Mouse (Mus musculus): ENCODE measurements around the gene Vcan. TPM values are rescaled to one million over a fixed set of nuclear protein-coding genes. Genes with fewer than 3 reads are reported as not detected.
A peak's percentile ranks its signal among the peaks of the same experiment; 100 is the strongest.

Vcan gene
- polyA plus RNA-seq, 1 experiment from 2014 or later: 71.8 TPM

DNA sequence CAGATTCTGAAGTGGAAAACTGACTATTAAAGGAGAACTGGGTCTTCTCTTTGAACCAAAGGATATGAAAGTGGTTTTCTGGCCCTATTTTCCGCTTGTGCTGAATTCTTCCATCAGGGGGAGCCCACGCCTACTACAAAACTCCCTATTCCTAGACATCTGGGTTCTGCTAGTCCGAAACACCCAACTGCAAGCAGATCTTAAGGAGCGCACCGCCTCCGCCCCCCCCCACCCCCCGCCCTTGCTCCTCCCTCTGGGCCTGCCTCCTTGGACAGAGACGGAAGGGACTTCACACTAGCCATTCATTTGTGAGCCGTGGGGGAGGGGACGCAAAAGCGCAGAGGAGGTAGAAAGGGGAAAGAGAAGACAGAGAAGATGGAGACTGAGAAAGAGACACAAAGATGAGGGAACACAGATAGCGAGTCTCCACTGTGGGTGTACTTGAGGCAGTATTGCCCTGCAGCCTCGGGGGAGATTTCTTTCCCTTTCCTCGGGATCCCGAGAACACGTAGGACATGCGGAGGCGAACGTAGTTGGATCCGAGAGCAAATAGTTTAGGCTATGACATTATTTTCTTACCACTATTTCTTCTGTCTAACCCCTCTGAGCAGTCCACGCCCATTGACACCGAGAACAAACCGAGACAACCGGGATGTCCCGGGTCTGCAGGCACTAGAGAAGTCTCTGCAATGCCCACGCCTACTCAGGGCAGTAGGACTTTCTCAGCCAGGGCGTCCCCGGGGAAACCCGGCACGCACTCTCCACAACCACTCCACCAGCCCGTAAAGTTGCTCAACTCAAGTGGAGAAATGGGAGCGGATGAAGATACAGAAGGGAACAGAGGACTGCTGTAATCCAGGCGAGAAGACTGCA lies 1.8 kb downstream of the Vcan start:
- Histone ChIP-seq H3K4me3 (ENCODE audit: control insufficient read depth in 1 of 2, insufficient read depth in 1 of 2, low read depth in 1 of 2, low read length in 2 of 2) (peak overlapping the region; percentile 65 to 77), H3K27ac (replicated peaks in 1 of 2; ENCODE audit: control insufficient read depth in 1 of 2, insufficient read depth in 1 of 2, low read depth in 2 of 2, low read length in 2 of 2) (peak overlapping the region; percentile 93 to 96), H3K9ac (ENCODE audit: low read length) (peak overlapping the region; percentile 91), H3K36me3 (ENCODE audit: control insufficient read depth, insufficient read depth, low read length) (no peaks in the 10 kb centered on the region), H3K27me3 (ENCODE audit: control insufficient read depth, insufficient read depth, low read length) (no peaks in the 10 kb centered on the region), H3K4me2 (ENCODE audit: low read length) (peak overlapping the region; percentile 91), H3K4me1 (ENCODE audit: control insufficient read depth in 2 of 2, insufficient read depth in 2 of 2, low read length in 2 of 2) (peaks cover 2 to 21% of the 10 kb centered on the region in 2 experiments), H3K9me3 (ENCODE audit: control insufficient read depth, low read length) (no peaks in the 10 kb centered on the region)
- WGBS: under 1% methylated on average over 33 of the region's 33 CpGs
- ATAC-seq (ENCODE audit: insufficient number of reproducible peaks, insufficient read depth, low FRiP score, low read depth): peak; percentile 81

- Histone ChIP-seq H3K36me3 (ENCODE audit: control insufficient read depth, insufficient read depth, low read length) (no peaks in the 10 kb centered on the region), H3K27me3 (ENCODE audit: control insufficient read depth, insufficient read depth, low read length) (no peaks in the 10 kb centered on the region), H3K4me3 (ENCODE audit: control insufficient read depth in 1 of 2, insufficient read depth in 1 of 2, low read depth in 1 of 2, low read length in 2 of 2) (peak overlapping the region; percentile 65 to 77), H3K4me1 (ENCODE audit: control insufficient read depth in 2 of 2, insufficient read depth in 2 of 2, low read length in 2 of 2) (peaks cover 2 to 27% of the 10 kb centered on the region in 2 experiments), H3K4me2 (ENCODE audit: low read length) (peak overlapping the region; percentile 91), H3K9ac (ENCODE audit: low read length) (peak overlapping the region; percentile 91), H3K9me3 (ENCODE audit: control insufficient read depth, low read length) (no peaks in the 10 kb centered on the region), H3K27ac (replicated peaks in 1 of 2; ENCODE audit: control insufficient read depth in 1 of 2, insufficient read depth in 1 of 2, low read depth in 2 of 2, low read length in 2 of 2) (peak overlapping the region; percentile 93 to 96)
- under 1% methylated on average over 24 of the region's 24 CpGs for WGBS
- ATAC-seq (ENCODE audit: insufficient number of reproducible peaks, insufficient read depth, low FRiP score, low read depth): no peak
Observed at GRCm38 (mm10) chr13:89739696-89740242, 2.5 kb downstream of the Vcan start.

DNA sequence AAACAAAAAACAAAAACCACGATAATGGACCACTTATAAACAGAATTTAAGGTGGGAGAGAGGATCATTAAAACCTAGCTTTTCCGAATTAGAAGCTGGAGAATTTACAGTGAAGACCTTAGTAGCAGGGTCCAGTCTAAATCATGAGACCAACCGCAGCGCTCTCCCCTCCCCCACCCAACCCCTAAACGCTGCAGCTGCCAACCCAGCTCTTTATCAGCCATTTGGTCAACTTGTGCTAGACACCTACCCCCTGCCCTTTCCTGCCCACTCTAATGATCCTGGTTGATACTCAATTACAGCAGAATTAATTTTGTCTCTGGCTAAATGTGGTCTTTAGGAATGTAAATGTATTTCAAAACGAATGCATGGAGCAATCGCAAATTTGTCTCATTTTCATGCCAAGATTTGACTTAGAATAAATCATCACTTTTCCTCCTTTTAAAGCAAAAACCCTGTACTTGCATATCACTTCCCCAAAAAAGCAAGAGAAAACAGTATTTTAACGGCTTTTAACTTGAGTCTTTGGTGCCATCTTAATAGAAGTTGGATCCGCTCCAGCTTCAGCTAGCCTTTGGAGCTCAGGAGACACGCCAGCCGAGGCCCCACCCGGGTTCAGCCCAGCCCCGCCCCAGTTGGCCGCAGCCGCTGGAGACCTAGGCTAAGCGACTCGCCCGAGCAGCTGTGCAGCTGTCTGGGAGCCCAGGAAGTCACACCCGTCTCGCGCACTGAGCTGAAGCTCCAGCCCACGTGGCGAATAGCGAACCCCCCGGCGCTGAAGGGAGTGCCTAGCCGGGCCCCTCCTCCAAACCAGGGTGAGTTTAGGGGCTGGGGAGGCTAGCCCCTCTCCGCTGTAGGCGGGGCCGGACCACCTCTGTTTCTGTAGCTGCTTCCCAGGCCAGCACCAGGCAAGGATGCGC lies 3.3 kb downstream of the Vcan start:
- Histone ChIP-seq H3K27me3 (ENCODE audit: control insufficient read depth, insufficient read depth, low read length) (no peaks in the 10 kb centered on the region), H3K4me3 (ENCODE audit: control insufficient read depth in 1 of 2, insufficient read depth in 1 of 2, low read depth in 1 of 2, low read length in 2 of 2) (peak overlapping the region; percentile 65 to 77), H3K4me1 (ENCODE audit: control insufficient read depth in 2 of 2, insufficient read depth in 2 of 2, low read length in 2 of 2) (peaks cover 3 to 30% of the 10 kb centered on the region in 2 experiments), H3K4me2 (ENCODE audit: low read length) (peak overlapping the region; percentile 91), H3K36me3 (ENCODE audit: control insufficient read depth, insufficient read depth, low read length) (no peaks in the 10 kb centered on the region), H3K9ac (ENCODE audit: low read length) (peak overlapping the region; percentile 91), H3K27ac (replicated peaks in 1 of 2; ENCODE audit: control insufficient read depth in 1 of 2, insufficient read depth in 1 of 2, low read depth in 2 of 2, low read length in 2 of 2) (peak overlapping the region; percentile 93 to 96), H3K9me3 (ENCODE audit: control insufficient read depth, low read length) (no peaks in the 10 kb centered on the region)
- ATAC-seq (ENCODE audit: insufficient number of reproducible peaks, insufficient read depth, low FRiP score, low read depth): peak; percentile 71
- 1% methylated on average over 31 of the region's 31 CpGs for WGBS

- Histone ChIP-seq H3K36me3 (ENCODE audit: control insufficient read depth, insufficient read depth, low read length) (no peaks in the 10 kb centered on the region), H3K27me3 (ENCODE audit: control insufficient read depth, insufficient read depth, low read length) (no peaks in the 10 kb centered on the region), H3K4me1 (ENCODE audit: control insufficient read depth in 2 of 2, insufficient read depth in 2 of 2, low read length in 2 of 2) (peaks cover 3 to 30% of the 10 kb centered on the region in 2 experiments), H3K27ac (replicated peaks in 1 of 2; ENCODE audit: control insufficient read depth in 1 of 2, insufficient read depth in 1 of 2, low read depth in 2 of 2, low read length in 2 of 2) (no peak overlapping the region), H3K4me3 (ENCODE audit: control insufficient read depth in 1 of 2, insufficient read depth in 1 of 2, low read depth in 1 of 2, low read length in 2 of 2) (peak overlapping the region in 1 of 2 experiments; percentile 77; a peak in 2 of 4 replicates), H3K9ac (ENCODE audit: low read length) (no peak overlapping the region; the same call in 1 of the 2 replicates), H3K9me3 (ENCODE audit: control insufficient read depth, low read length) (no peaks in the 10 kb centered on the region), H3K4me2 (ENCODE audit: low read length) (peak overlapping the region; percentile 91)
- WGBS: 52% methylated on average over 2 of the region's 2 CpGs
- ATAC-seq (ENCODE audit: insufficient number of reproducible peaks, insufficient read depth, low FRiP score, low read depth): no peak
Observed at GRCm38 (mm10) chr13:89738275-89738674, 4.0 kb downstream of the Vcan start.

GRCm38 (mm10) chr13:89735111-89735510 lies 7.2 kb downstream of the Vcan start:
- no peaks in the 10 kb centered on the region for H3K9me3 ChIP-seq (ENCODE audit: control insufficient read depth, low read length)
- ATAC-seq (ENCODE audit: insufficient number of reproducible peaks, insufficient read depth, low FRiP score, low read depth): no peak
- H3K36me3 ChIP-seq (ENCODE audit: control insufficient read depth, insufficient read depth, low read length): 0 out of 2 replicates have a peak, but pooled peaks cover 11% of the 10 kb centered on the region
- H3K9ac ChIP-seq (ENCODE audit: low read length): 0 out of 2 replicates have a peak overlapping the region, but pooled peaks have one; percentile 6
- H3K27ac ChIP-seq (replicated peaks in 1 of 2; ENCODE audit: control insufficient read depth in 1 of 2, insufficient read depth in 1 of 2, low read depth in 2 of 2, low read length in 2 of 2): peak overlapping the region; percentile 7 to 57
- H3K4me1 ChIP-seq (ENCODE audit: control insufficient read depth in 2 of 2, insufficient read depth in 2 of 2, low read length in 2 of 2): peaks cover 5 to 34% of the 10 kb centered on the region in 2 experiments
- 11% methylated on average over 5 of the region's 5 CpGs for WGBS
- no peaks in the 10 kb centered on the region for H3K27me3 ChIP-seq (ENCODE audit: control insufficient read depth, insufficient read depth, low read length)
- no peak overlapping the region for H3K4me3 ChIP-seq (ENCODE audit: control insufficient read depth in 1 of 2, insufficient read depth in 1 of 2, low read depth in 1 of 2, low read length in 2 of 2)
- peak overlapping the region; percentile 49 for H3K4me2 ChIP-seq (ENCODE audit: low read length)

GRCm38 (mm10) chr13:89726492-89726891 lies 15.8 kb downstream of the Vcan start:
- no peak overlapping the region for H3K4me3 ChIP-seq (ENCODE audit: control insufficient read depth in 1 of 2, insufficient read depth in 1 of 2, low read depth in 1 of 2, low read length in 2 of 2)
- no peak overlapping the region for H3K27ac ChIP-seq (replicated peaks in 1 of 2; ENCODE audit: control insufficient read depth in 1 of 2, insufficient read depth in 1 of 2, low read depth in 2 of 2, low read length in 2 of 2)
- H3K9me3 ChIP-seq (ENCODE audit: control insufficient read depth, low read length): no peaks in the 10 kb centered on the region
- no peak overlapping the region for H3K4me2 ChIP-seq (ENCODE audit: low read length)
- H3K9ac ChIP-seq (ENCODE audit: low read length): no peak overlapping the region
- H3K36me3 ChIP-seq (ENCODE audit: control insufficient read depth, insufficient read depth, low read length): peaks cover 46% of the 10 kb centered on the region
- peaks cover 2 to 9% of the 10 kb centered on the region in 2 experiments; a peak in 2 of 4 replicates for H3K4me1 ChIP-seq (ENCODE audit: control insufficient read depth in 2 of 2, insufficient read depth in 2 of 2, low read length in 2 of 2)
- no peak for ATAC-seq (ENCODE audit: insufficient number of reproducible peaks, insufficient read depth, low FRiP score, low read depth)
- 78% methylated on average over 2 of the region's 2 CpGs for WGBS
- H3K27me3 ChIP-seq (ENCODE audit: control insufficient read depth, insufficient read depth, low read length): no peaks in the 10 kb centered on the region

DNA sequence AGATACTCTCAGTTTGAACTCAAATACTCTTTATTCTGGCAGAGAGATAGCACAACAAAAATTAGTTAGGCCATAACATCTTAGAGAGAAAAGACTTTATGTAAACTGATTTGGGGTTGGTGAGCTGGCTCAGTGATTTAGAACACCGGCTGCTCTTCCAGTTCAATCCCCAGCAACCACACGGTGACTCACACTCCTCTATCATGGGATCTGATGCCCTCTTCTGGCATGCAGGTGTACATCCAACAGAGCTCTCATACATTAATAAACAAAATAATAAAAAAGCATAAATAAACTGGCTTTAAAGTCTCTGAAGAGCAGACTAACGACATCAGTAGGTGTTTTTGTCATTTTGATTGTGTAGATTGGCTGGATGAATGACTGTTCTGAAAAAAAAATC lies 21.8 kb downstream of the Vcan start:
- no peak for ATAC-seq (ENCODE audit: insufficient number of reproducible peaks, insufficient read depth, low FRiP score, low read depth)
- Histone ChIP-seq H3K27ac (replicated peaks in 1 of 2; ENCODE audit: control insufficient read depth in 1 of 2, insufficient read depth in 1 of 2, low read depth in 2 of 2, low read length in 2 of 2) (no peak overlapping the region), H3K4me1 (ENCODE audit: control insufficient read depth in 2 of 2, insufficient read depth in 2 of 2, low read length in 2 of 2) (no peaks in the 10 kb centered on the region), H3K36me3 (ENCODE audit: control insufficient read depth, insufficient read depth, low read length) (peaks cover 75% of the 10 kb centered on the region), H3K4me2 (ENCODE audit: low read length) (no peak overlapping the region), H3K9me3 (ENCODE audit: control insufficient read depth, low read length) (no peaks in the 10 kb centered on the region), H3K4me3 (ENCODE audit: control insufficient read depth in 1 of 2, insufficient read depth in 1 of 2, low read depth in 1 of 2, low read length in 2 of 2) (no peak overlapping the region), H3K9ac (ENCODE audit: low read length) (no peak overlapping the region), H3K27me3 (ENCODE audit: control insufficient read depth, insufficient read depth, low read length) (no peaks in the 10 kb centered on the region)
- WGBS: 61% methylated on average over 3 of the region's 3 CpGs

All from heart, embryonic 14.5 days (tissue).